Mouse (Mus musculus) stomach, embryonic 15.5 days (tissue): ENCODE measurements around the gene Gm20671. TPM values are rescaled to one million over a fixed set of nuclear protein-coding genes. Genes with fewer than 3 reads are reported as not detected.
"Not testable (repeated sequence)": the region's sequence is repeated elsewhere in the genome, so short reads cannot be mapped to it uniquely, and the experiment has no call there.

Experiments
- ATAC-seq: fragments of 200-750 bp; cut with Nextera tagmentation; 2 replicates; pipeline ENCODE4 v1.8.0; 2017; ENCODE audit warnings: low read depth, moderate number of reproducible peaks, moderate TSS enrichment; ENCODE audit not compliant: insufficient read depth, low FRiP score
- H3K27ac ChIP-seq: fragments of 300-500 bp; sonication (generic); 2 replicates; pipeline ENCODE4 v1.5.1; 2015; ENCODE audit warnings: mild to moderate bottlenecking, inconsistent platforms
- H3K27me3 ChIP-seq: fragments of 300-500 bp; sonication (generic); replicated peaks from 2 replicates; pipeline ENCODE4 v1.6.1; 2015; ENCODE audit warnings: inconsistent platforms
- H3K36me3 ChIP-seq: fragments of 300-500 bp; sonication (generic); 2 replicates; pipeline ENCODE4 v1.6.1; 2015; ENCODE audit warnings: inconsistent platforms
- H3K4me1 ChIP-seq: fragments of 300-500 bp; sonication (generic); 2 replicates; pipeline ENCODE4 v1.6.1; 2015; ENCODE audit warnings: inconsistent platforms
- H3K4me2 ChIP-seq: fragments of 300-500 bp; sonication (generic); 2 replicates; pipeline ENCODE4 v1.6.1; 2015; ENCODE audit warnings: mild to moderate bottlenecking, inconsistent platforms
- H3K4me3 ChIP-seq: fragments of 300-500 bp; sonication (generic); replicated peaks from 2 replicates; pipeline ENCODE4 v1.5.1; 2015; ENCODE audit warnings: inconsistent platforms
- H3K9ac ChIP-seq: fragments of 300-500 bp; sonication (generic); 2 replicates; pipeline ENCODE4 v1.6.1; 2015; ENCODE audit warnings: inconsistent platforms
- H3K9me3 ChIP-seq: fragments of 300-500 bp; sonication (generic); 2 replicates; pipeline ENCODE4 v1.6.1; 2016; ENCODE audit warnings: inconsistent platforms
- WGBS: fragments of 180-500 bp; shearing (Covaris S2); methylation state at CpG from one replicate; pipeline ENCODE4 v1.1.7; 2015; 5-methylcytosine and 5-hydroxymethylcytosine counted together
- polyA plus RNA-seq: library from polyadenylated mRNA; unstranded; fragments of >200 nt; fragmentation: Nextera tagmentation; extraction: Ambion mirVana; gene quantifications from 2 replicates; pipeline ENCODE4 v1.2.1, GENCODE M21; 2015

Gm20671 gene
- polyA plus RNA-seq = not detected in 2 replicates

DNA sequence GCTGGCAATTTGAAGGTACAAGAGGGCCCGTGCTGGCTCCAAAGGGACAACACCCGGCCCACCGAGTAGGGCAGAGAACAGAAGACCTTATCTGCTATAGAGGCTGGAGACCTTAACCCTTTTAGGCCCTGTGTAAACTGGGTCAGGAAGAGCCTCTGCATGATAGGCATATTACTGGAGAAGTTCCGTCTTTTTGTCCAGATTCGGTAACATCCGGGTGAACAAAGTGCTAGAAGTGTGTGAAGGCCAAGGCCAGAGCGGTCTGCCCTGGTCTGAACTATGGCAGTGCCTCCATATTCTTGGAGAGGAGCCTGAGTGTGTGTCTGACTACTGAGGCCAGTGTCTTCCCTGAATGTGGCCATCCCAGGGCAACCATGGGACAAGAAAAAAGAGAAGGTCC lies at the start of gene Gm20671:
Gm20671 (minus strand) TSS at position 101 of the 400 bp plus-strand sequence.
- Histone ChIP-seq H3K27me3 (no peaks in the 10 kb centered on the region), H3K4me2 (no peak within 1 kb of the TSS), H3K27ac (no peak within 1 kb of the TSS), H3K4me1 (no peaks in the 10 kb centered on the region), H3K9me3 (no peaks in the 10 kb centered on the region), H3K36me3 (peaks cover 38% of the 10 kb centered on the region), H3K9ac (no peak within 1 kb of the TSS), H3K4me3 (no peak within 1 kb of the TSS)
- WGBS = 89% methylated on average over 7 of the region's 7 CpGs
- no peak for ATAC-seq

- no peak for ATAC-seq
- peaks cover 21% of the 10 kb centered on the region for H3K36me3 ChIP-seq
- H3K9me3 ChIP-seq = no peaks in the 10 kb centered on the region
- no peak overlapping the region for H3K27ac ChIP-seq
- no peak overlapping the region for H3K4me3 ChIP-seq
- H3K4me1 ChIP-seq = no peaks in the 10 kb centered on the region
- no peaks in the 10 kb centered on the region for H3K27me3 ChIP-seq
- 93% methylated on average over 5 of the region's 5 CpGs for WGBS
- H3K4me2 ChIP-seq = no peak overlapping the region
- H3K9ac ChIP-seq = no peak overlapping the region
Observed at GRCm38 (mm10) chr5:32872346-32872745, 45.4 kb upstream of the Gm20671 start.

DNA sequence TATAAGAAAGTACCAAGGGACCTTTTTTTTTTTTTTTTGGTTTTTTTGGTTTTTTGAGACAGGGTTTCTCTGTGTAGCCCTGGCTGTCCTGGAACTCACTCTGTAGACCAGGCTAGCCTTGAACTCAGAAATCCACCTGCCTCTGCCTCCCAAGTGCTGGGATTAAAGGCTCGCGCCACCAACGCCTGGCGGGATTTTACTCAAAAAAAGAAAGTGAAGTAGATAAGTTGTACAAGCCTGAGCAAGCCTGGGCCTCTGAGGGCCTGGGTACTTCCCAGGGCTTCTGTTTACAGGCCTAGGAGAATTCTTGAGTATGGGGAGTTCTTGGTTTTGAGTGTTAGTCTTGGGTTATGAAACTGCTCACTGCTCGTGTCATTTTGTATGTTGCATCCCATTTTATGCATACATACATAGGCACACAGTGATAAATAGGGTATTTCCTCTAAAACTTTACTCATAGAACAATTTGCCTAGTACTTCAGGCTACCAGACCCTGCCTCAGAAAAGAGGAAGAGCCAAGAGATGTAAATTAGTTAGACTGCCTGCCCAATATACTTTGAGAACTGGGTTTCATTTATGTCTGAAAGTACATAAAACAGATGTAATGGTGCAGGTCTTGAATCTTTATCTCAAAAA lies 42.6 kb upstream of the Gm20671 start:
- no peak for ATAC-seq
- H3K4me1 ChIP-seq = no peaks in the 10 kb centered on the region; the same call in 1 of the 2 replicates
- no peak overlapping the region for H3K4me3 ChIP-seq
- H3K36me3 ChIP-seq = peaks cover 13% of the 10 kb centered on the region
- H3K4me2 ChIP-seq = no peak overlapping the region
- WGBS = 95% methylated on average over 5 of the region's 5 CpGs
- no peaks in the 10 kb centered on the region for H3K9me3 ChIP-seq
- H3K27me3 ChIP-seq = no peaks in the 10 kb centered on the region
- no peak overlapping the region for H3K27ac ChIP-seq
- no peak overlapping the region for H3K9ac ChIP-seq

- H3K36me3 ChIP-seq = no peaks in the 10 kb centered on the region
- peak; percentile 99 for ATAC-seq
- no peaks in the 10 kb centered on the region; the same call in 1 of the 2 replicates for H3K4me1 ChIP-seq
- WGBS = under 1% methylated on average over 49 of the region's 64 CpGs
- peak within 1 kb of the TSS; percentile 69 for H3K4me2 ChIP-seq
- no peaks in the 10 kb centered on the region for H3K9me3 ChIP-seq
- H3K9ac ChIP-seq = peak within 1 kb of the TSS; percentile 77
- H3K27ac ChIP-seq = peak within 1 kb of the TSS; percentile 90
- no peaks in the 10 kb centered on the region for H3K27me3 ChIP-seq
- peak within 1 kb of the TSS; percentile 70 for H3K4me3 ChIP-seq
Observed at GRCm38 (mm10) chr5:32863253-32864228, 36.6 kb upstream of the Gm20671 start, which contains the start of gene Depdc5. TSS of gene Depdc5 (plus strand) at chr5:32863701.

DNA sequence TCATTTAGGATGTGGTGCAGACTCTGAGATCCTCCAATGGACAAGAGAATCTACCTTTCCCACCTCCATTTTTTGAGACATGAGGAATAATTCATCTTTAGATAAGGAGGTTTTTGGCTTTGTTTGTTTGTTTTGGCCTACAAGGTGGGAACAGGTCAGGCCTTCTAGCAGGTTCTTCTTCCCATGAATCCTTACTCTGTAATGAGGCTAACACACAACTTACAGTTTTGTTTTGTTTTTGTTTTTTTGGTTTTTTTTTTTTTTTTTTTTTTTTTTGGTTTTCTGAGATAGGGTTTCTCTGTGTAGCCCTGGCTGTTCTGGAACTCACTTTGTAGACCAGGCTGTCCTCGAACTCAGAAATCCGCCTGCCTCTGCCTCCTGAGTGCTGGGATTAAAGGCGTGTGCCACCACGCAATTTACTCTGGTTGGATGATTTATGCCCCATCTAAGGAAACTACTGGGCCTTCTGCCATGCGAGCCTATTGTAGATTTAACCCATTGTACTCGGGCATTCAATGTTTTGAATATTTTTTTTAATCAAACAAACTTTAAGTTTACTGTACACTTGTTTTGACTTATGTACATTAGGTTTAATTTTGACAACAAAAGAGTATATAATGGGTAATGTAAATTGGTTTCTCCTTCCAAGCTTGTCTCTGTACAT lies 35.7 kb upstream of the Gm20671 start:
- no peaks in the 10 kb centered on the region for H3K36me3 ChIP-seq
- no peaks in the 10 kb centered on the region for H3K9me3 ChIP-seq
- H3K27me3 ChIP-seq = no peaks in the 10 kb centered on the region
- H3K4me3 ChIP-seq = no peak overlapping the region
- H3K4me1 ChIP-seq = no peaks in the 10 kb centered on the region; the same call in 1 of the 2 replicates
- no peak overlapping the region for H3K9ac ChIP-seq
- H3K4me2 ChIP-seq = no peak overlapping the region
- no peak overlapping the region; the same call in 1 of the 2 replicates for H3K27ac ChIP-seq
- 52% methylated on average over 6 of the region's 6 CpGs for WGBS
- ATAC-seq = no peak

- no peak overlapping the region for H3K4me3 ChIP-seq
- no peaks in the 10 kb centered on the region for H3K27me3 ChIP-seq
- no peak overlapping the region for H3K9ac ChIP-seq
- H3K4me2 ChIP-seq = no peak overlapping the region
- ATAC-seq = no peak
- H3K9me3 ChIP-seq = no peaks in the 10 kb centered on the region
- H3K36me3 ChIP-seq = no peaks in the 10 kb centered on the region
- WGBS = 83% methylated on average over 1 of the region's 1 CpGs
- H3K4me1 ChIP-seq = no peaks in the 10 kb centered on the region; the same call in 1 of the 2 replicates
- no peak overlapping the region for H3K27ac ChIP-seq
Observed at GRCm38 (mm10) chr5:32861082-32861481, 34.2 kb upstream of the Gm20671 start.

DNA sequence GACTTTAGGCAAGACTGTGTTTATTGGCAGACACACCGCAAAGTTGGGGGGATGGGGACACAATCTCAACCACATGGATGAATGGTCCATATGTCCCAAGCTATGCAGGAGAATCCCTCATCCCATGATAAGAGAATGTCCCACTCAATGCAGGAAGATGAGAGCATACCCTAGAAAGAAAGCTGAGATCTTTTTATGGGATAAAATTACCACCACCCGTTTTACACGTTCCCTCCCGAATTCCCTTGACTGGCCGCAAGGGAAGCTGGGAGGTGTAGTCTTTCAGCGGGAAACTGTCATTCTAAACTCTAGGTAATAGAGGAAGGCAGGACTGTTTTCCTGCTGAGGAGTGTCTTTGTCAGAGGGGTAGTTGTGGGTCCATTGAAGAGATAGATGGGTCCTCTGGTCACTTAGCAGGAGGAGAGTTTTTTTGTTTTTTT lies 30.9 kb upstream of the Gm20671 start:
- Histone ChIP-seq H3K27me3 (no peaks in the 10 kb centered on the region), H3K36me3 (no peaks in the 10 kb centered on the region), H3K27ac (peak overlapping the region; percentile 48; the same call in 1 of the 2 replicates), H3K4me2 (peak overlapping the region; percentile 64), H3K9me3 (no peaks in the 10 kb centered on the region), H3K4me1 (no peaks in the 10 kb centered on the region), H3K9ac (no peak overlapping the region; the same call in 1 of the 2 replicates), H3K4me3 (peak overlapping the region; percentile 51)
- 2% methylated on average over 6 of the region's 6 CpGs for WGBS
- no peak for ATAC-seq

GRCm38 (mm10) chr5:32855274-32855673 lies 28.4 kb upstream of the Gm20671 start:
- not testable (repeated sequence) for H3K4me2 ChIP-seq, H3K36me3 ChIP-seq, H3K4me1 ChIP-seq, H3K4me3 ChIP-seq, H3K27me3 ChIP-seq, H3K9me3 ChIP-seq, H3K27ac ChIP-seq, H3K9ac ChIP-seq, ATAC-seq
- WGBS = 86% methylated on average over 3 of the region's 3 CpGs

DNA sequence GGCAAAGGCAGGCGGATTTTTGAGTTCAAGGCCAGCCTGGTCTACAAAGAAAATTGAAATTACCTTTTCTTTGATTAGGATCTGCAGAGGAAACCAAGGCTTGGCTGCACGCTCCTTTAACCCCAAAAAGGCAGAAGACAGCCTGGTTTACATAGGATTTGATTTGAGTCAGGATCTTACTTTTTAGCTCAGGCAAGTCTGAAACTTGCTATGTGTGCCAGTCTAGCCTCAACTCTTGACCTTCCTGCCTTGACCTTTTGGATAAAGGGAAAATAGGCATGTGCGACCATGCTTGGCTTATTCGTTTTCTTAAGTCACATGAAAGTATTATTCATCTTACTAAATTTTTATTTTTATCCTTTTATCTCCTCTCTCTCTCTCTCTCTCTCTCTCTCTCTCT lies 27.9 kb upstream of the Gm20671 start:
- H3K9ac ChIP-seq = no peak overlapping the region
- 79% methylated on average over 4 of the region's 4 CpGs for WGBS
- peak overlapping the region; percentile 46; the same call in 1 of the 2 replicates for H3K27ac ChIP-seq
- 0 out of 2 replicates have a peak, but pooled peaks cover 7% of the 10 kb centered on the region for H3K4me1 ChIP-seq
- peaks cover 3% of the 10 kb centered on the region; the same call in 1 of the 2 replicates for H3K36me3 ChIP-seq
- H3K4me3 ChIP-seq = no peak overlapping the region
- no peaks in the 10 kb centered on the region for H3K27me3 ChIP-seq
- no peaks in the 10 kb centered on the region for H3K9me3 ChIP-seq
- H3K4me2 ChIP-seq = no peak overlapping the region
- no peak for ATAC-seq

GRCm38 (mm10) chr5:32853731-32854507 lies 27.0 kb upstream of the Gm20671 start, which contains the start of gene Prr14l:
TSS of gene Prr14l (minus strand) at chr5:32854256.
- H3K9ac ChIP-seq = peak within 1 kb of the TSS; percentile 82
- H3K36me3 ChIP-seq = peaks cover 3% of the 10 kb centered on the region; the same call in 1 of the 2 replicates
- peak within 1 kb of the TSS; percentile 76; the same call in 1 of the 2 replicates for H3K27ac ChIP-seq
- H3K27me3 ChIP-seq = no peaks in the 10 kb centered on the region
- H3K9me3 ChIP-seq = no peaks in the 10 kb centered on the region
- peak within 1 kb of the TSS; percentile 91 for H3K4me3 ChIP-seq
- ATAC-seq = peak; percentile 98
- H3K4me2 ChIP-seq = peak within 1 kb of the TSS; percentile 70
- under 1% methylated on average over 51 of the region's 51 CpGs for WGBS
- 0 out of 2 replicates have a peak, but pooled peaks cover 7% of the 10 kb centered on the region for H3K4me1 ChIP-seq

- Histone ChIP-seq H3K9ac (no peak overlapping the region), H3K36me3 (peaks cover 5% of the 10 kb centered on the region; the same call in 1 of the 2 replicates), H3K4me3 (no peak overlapping the region), H3K4me1 (0 out of 2 replicates have a peak, but pooled peaks cover 7% of the 10 kb centered on the region), H3K9me3 (no peaks in the 10 kb centered on the region), H3K27me3 (no peaks in the 10 kb centered on the region), H3K27ac (no peak overlapping the region), H3K4me2 (peak overlapping the region; percentile 70)
- ATAC-seq = no peak
- 29% methylated on average over 6 of the region's 6 CpGs for WGBS
Observed at GRCm38 (mm10) chr5:32852026-32852425, 25.1 kb upstream of the Gm20671 start.
